Mouse (Mus musculus): Measurements from ENCODE around the gene Tmem184b.

Gene Tmem184b

DNA sequence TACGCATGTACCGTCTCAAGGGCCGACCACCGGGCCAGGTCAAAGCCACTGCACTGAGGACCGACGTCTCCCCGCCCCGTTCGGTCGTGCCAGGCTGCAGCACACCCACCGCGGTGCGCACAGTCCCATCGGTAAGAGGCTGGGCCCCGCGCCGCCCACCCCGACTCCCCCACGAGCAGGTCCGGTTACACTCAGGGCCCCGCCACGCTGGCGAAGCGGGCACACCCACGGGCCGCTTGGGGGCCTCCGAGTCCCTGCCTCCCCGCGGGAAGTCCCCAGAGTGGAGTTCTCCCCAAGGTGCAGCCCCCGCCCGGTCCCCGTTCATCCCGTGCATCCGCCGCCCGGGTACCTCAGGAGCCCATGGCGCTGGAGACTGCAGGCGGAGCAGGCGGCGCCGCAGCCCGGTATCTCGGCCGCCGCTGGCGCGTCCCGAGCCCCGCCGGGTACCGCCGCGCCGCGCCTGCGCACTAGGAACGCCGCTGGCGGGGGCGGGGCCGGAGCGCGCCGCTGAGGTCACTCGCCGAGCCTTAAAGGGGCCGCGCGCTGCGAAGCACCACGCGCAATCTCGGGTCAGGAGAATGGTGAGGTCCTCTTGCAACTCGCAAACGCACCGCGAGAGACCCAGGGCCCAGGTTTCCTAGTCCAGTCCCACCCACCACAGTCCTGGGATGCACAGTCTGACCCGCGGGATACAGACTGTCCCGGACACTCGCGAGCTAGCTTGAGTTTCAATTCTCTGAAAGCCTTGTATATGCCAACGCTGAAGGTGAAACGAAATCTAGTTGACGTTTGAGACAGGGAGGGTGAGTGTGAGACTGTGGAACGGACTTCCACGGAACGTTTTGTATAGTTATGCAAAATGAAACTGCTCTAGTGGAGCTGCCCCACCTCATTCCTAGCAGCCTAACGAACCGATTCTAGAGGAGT is at the start of gene Tmem184b:
Gene Tmem184b, minus strand, starts transcription at position 734 of the 927 bp plus-strand sequence.
- DNase-seq (ENCODE audit: low spot score in 2 of 2), result peak; percentile 85 to 88

DNA sequence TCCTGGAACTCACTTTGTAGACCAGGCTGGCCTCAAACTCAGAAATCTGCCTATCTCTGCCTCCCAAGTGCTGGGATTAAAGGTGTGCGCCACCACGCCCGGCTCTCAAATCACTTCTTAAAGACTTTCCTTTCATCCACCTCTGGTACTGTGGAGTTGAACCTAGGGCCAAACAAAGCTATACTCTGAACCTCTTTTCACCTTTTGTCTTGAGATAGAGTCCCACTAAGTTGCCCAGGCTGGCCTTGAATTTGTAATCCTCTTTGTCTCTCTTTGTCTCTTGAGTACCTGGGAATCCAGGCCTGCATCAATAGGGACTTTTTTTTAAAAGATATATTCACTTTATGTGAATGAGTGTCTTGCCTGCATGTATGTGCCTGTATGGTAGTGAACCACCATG is 44.7 kb upstream of the Tmem184b start:
- no peak for DNase-seq (ENCODE audit: low spot score in 2 of 2)

- no peak for DNase-seq (ENCODE audit: low spot score in 2 of 2)
Observed at GRCm38 (mm10) chr15:79445786-79446654, 42.7 kb upstream of the Tmem184b start.

- DNase-seq (ENCODE audit: low spot score in 2 of 2), result peak; percentile 69 to 73
Observed at GRCm38 (mm10) chr15:79443856-79444410, 40.6 kb upstream of the Tmem184b start.

GRCm38 (mm10) chr15:79442961-79443518 is 39.7 kb upstream of the Tmem184b start:
- no peak for DNase-seq (ENCODE audit: low spot score in 2 of 2)

- DNase-seq (ENCODE audit: low spot score in 2 of 2), result no peak
Observed at GRCm38 (mm10) chr15:79442257-79442611, 38.9 kb upstream of the Tmem184b start.

- DNase-seq (ENCODE audit: low spot score in 2 of 2), result peak; percentile 73 to 81
Observed at GRCm38 (mm10) chr15:79441331-79442256, 38.2 kb upstream of the Tmem184b start.

GRCm38 (mm10) chr15:79440651-79441330 is 37.4 kb upstream of the Tmem184b start:
- DNase-seq (ENCODE audit: low spot score in 2 of 2), result no peak

DNA sequence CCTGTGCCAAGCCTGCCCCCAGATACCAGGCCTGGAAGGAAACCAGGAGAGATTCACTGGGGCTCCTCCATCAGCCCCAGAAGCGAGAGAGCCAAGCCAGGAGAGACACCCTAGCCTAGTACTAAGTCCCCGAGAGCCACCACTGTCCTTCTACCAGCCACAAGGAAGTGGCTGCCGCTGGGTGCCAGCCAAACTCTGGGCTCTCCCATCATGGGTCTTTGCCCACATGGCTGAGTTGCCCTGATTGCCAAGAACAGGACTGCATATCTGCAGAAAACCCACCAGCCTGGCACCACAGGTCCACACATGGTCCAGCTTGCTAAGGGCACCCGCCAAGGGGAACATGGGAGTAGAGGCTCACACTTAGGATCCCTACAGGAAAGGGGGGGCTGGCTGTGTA is 36.9 kb upstream of the Tmem184b start:
- peak; percentile 51 to 72 for DNase-seq (ENCODE audit: low spot score in 2 of 2)

DNA sequence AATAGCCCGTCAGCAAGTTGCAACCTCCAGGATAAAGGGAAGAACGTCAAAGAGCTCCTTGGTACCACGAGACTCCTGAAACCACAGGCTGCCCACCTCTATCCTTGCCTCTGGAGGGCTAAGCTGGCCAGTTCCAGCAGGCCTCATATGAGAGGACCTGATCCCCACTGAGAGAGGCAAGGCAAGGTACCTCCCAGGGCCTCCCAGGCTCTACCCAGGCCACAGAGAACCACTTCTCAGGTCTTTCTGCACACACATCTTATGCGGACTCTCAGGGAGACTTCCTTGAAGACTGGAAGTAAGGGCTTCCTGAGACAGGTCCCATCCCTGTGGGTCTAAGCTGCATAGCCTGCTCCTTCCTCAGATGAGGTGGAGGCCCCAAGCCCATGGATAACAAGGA is 36.0 kb upstream of the Tmem184b start:
- DNase-seq (ENCODE audit: low spot score in 2 of 2), result no peak

DNA sequence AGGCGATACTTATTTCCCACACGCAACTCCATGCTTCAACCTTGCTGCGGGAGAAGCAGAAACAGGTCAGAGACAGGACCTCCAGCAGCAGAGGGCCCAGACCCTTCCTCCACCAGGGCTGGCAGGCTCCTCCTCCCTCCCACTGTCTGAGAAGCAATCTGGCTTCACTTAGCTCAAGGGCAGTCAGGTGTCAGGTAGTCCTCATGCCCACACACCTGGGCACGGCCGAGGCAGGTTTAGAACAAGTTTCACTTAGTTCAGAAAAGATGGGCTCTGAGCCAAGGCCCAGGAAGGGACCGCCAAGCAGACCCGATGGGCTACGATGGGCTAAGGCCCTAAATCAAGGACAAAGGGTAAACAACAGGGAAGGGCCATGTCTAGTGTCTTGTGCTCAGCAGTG is 35.4 kb upstream of the Tmem184b start:
- no peak for DNase-seq (ENCODE audit: low spot score in 2 of 2)

DNA sequence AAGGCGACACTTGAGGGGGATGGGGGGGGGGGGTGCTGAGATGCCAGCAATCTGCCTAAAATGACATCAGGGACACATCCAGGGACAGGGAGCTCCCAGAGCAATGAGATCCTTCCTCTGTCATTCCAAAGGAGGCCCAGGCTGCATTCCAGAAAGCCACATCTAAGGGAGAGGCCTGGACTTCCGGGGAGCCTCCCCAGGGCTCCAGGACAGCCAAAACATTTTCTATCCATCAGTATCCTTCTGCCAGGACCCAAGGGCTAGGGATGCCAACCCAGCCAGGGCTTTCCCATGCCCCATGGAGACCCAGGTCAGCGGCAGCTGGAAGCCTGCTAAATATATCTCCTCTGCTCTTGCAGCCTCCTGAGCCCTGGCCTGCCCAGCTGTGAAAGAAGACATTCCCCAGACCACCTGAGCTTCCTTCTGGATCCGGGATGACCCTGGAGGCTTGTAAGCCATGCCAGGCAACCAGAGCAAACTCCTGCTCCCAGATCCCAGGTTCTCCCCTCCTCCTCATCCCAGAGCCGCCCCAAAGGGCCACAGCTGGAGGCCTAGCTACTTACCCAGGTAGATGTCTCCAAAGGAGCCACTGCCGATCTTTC is 34.9 kb upstream of the Tmem184b start:
- DNase-seq (ENCODE audit: low spot score in 2 of 2), result no peak

DNA sequence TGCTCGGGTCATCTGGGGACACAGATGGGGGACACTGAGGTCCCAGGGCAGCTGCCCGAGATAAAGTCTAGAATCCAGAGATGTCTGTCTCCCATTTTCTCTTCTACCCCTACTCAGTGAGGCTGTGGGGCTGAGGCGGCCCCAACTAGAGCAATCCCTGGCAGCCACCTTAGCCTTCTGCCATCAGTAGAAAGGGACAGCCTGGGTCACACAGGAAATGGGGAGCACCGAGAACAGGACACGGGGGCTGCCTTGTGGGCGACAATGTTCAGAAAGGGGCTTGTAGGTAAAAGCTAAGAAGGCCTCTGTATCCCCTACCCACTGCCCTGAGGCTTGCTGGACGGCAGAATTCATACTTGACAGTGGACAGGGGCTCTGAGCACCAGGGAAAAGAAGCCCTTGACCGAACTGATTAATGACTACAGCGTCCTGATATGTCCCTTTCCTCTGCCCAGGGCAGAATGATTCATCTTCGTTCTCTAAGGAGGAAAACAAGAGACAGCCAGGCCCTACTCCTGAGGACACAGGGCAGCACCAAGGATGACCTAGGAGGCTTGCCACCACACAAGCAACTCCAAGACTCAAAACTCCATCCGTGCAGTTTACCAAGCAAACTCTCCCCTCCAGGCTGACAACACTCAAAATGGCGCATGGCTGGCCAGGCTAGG is 34.3 kb upstream of the Tmem184b start:
- no peak for DNase-seq (ENCODE audit: low spot score in 2 of 2)

GRCm38 (mm10) chr15:79436481-79436921 is 33.1 kb upstream of the Tmem184b start:
- no peak for DNase-seq (ENCODE audit: low spot score in 2 of 2)

GRCm38 (mm10) chr15:79435191-79435671 is 31.9 kb upstream of the Tmem184b start:
- no peak for DNase-seq (ENCODE audit: low spot score in 2 of 2)

- peak; percentile 55 to 60 for DNase-seq (ENCODE audit: low spot score in 2 of 2)
Observed at GRCm38 (mm10) chr15:79432892-79433291, 29.5 kb upstream of the Tmem184b start.

DNA sequence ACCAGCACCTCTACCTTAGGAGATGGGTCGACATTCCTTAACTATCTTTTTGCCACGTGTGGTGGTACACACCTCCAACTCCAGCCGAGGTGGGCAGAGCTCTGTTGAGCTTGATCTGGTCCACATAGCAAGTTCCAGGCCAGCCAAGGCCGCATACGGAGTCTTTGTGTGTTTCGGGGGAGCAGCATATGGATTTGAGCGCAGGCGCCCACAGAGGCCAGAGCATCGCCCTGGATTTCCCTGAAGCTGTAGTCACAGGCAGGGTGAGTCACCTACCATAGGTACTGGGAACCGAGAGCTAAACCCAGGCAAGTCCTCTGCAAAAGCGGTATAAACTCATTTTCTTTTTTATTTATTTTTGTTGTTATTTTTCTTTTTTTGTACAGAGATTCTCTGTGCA is 29.0 kb upstream of the Tmem184b start:
- no peak for DNase-seq (ENCODE audit: low spot score in 2 of 2)

GRCm38 (mm10) chr15:79431925-79432324 is 28.6 kb upstream of the Tmem184b start:
- DNase-seq (ENCODE audit: low spot score in 2 of 2), result no peak

GRCm38 (mm10) chr15:79430461-79431000 is 27.2 kb upstream of the Tmem184b start:
- no peak for DNase-seq (ENCODE audit: low spot score in 2 of 2)
